Mouse (Mus musculus): ENCODE results near the gene Nwd1.

- no peak for TF ChIP-seq POLR2A (IDR thresholded peaks at IDR 0.05; ENCODE audit: borderline replicate concordance, control insufficient read depth, low read depth, low read length)
- no peak for TF ChIP-seq CTCF (IDR thresholded peaks at IDR 0.05; ENCODE audit: control insufficient read depth, insufficient read depth, low read length)
These were observed 105.8 kb downstream of the Nwd1 start for GRCm38 (mm10) chr8:72752289-72752688.
